Mouse (Mus musculus): ENCODE data around the gene Itgax. TPM values are rescaled to one million over a fixed set of nuclear protein-coding genes. Genes with fewer than 3 reads are reported as not detected.

Itgax gene
- total RNA-seq, 2 experiments from 2014 or later: 0.54 to 2.4 TPM

DNA sequence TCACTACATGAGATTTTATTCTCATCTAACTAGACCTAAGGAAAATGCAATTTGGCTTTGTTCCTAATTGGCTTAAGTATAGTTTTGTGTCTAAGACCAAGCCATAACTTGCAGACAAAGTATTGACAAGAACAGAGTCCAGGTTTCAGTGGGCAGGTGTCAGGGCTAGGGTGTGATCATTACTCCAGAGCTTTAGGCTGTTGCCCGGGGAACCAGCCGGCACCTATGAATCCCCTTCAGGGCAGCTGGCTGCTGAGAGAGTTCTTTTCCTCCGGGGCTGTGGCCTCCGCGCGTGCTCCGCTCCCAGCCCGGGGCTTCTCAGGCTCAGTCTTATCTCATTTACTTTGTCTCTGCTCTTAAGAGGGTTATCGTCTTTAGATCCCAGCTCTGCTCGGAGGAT, 25.6 kb downstream of the Itgax start:
- ATAC-seq (replicated peaks; ENCODE audit: poor library complexity, severe bottlenecking): no peak

DNA sequence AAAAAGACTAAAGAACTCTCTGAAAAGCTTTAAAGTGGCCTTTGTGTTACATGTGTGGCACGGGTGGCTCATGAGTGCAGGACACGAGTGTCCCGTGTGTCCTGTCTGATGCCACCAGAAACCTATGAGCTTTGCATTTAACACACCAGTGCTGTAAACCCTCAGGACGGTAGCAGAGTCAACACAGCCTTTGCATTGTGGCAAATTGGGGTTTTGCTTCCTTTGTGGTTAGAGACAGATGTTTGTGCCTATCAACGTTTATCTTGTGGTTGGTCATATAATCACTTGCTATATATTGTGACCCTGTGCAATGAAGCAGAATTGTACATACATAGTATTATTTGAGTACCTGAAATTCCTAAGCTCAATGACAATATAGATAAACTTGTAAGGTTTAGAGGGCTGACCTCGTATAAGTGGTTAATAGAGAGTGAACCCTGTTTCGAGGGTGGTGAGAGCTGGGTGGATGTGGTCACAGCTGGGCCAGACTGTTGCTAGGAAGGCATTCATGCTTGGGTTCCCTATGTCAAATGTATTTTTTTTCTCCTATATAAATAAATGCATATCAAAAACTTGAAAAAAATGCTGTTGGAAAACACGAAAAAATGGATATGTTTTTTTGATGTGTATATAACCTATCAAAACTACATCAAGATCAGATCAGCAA, 29.5 kb downstream of the Itgax start:
- ATAC-seq (replicated peaks; ENCODE audit: poor library complexity, severe bottlenecking): peak; percentile 92

DNA sequence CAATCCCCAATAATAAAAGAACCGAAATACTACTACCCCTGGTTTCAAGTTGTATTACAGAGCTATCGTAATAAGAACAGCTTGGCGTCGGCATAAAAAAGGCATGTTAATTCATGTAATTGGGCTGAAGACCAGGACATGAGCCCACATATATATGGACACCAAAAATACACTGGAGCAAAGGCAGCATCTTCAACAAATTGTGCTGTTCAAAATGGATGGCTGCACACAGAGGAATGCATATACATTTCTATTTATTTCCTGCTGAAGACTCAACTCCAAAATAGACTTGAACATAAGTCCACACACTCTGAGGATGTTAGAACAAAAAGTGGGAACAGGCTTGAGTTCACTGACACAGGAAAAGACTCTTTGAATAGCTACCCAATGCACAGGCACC, 34.7 kb downstream of the Itgax start:
- ATAC-seq (replicated peaks; ENCODE audit: poor library complexity, severe bottlenecking): no peak

- no peak for ATAC-seq (replicated peaks; ENCODE audit: poor library complexity, severe bottlenecking)
Measured at GRCm38 (mm10) chr7:128166391-128166790, 37.0 kb downstream of the Itgax start.

DNA sequence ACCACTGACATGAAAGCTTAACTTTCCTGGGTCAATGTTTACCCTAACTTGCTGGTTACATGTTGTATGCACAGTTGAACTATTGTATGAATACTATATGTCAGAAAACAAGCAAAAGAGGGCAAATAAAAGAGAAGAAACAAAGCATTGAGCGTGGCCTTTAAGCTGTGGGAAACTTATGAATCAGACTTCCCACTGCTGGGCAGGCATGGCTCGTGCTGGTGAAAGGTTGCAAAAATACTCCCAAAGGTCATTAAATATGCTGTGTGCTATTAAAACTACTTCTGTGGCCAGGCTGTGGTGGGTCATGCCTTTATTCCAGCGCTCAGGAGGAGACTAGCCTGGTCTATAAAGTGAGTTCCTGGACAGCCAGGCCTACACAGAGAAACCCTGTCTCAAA, 40.6 kb downstream of the Itgax start:
- ATAC-seq (replicated peaks; ENCODE audit: poor library complexity, severe bottlenecking): no peak

- ATAC-seq (replicated peaks; ENCODE audit: poor library complexity, severe bottlenecking): peak; percentile 40
Measured at GRCm38 (mm10) chr7:128178385-128178784, 49.0 kb downstream of the Itgax start.

GRCm38 (mm10) chr7:128180126-128180525, 50.8 kb downstream of the Itgax start:
- ATAC-seq (replicated peaks; ENCODE audit: poor library complexity, severe bottlenecking): peak; percentile 89

- no peak for ATAC-seq (replicated peaks; ENCODE audit: poor library complexity, severe bottlenecking)
Measured at GRCm38 (mm10) chr7:128180546-128180945, 51.2 kb downstream of the Itgax start.

GRCm38 (mm10) chr7:128181691-128182090, 52.3 kb downstream of the Itgax start:
- ATAC-seq (replicated peaks; ENCODE audit: poor library complexity, severe bottlenecking): no peak

Other genes starting within 250 kb of the Itgax start
- gene Prss53, start 238.6 kb upstream of the Itgax start, total RNA-seq (2014; fragmentation: Nextera tagmentation): 0.19 TPM in 1 of 2 replicates, not detected in the other
- 0.13 TPM in 1 of 2 replicates, not detected in the other for gene Prss53, start 238.6 kb upstream of the Itgax start, total RNA-seq (2017)
- gene Gm21974, start 234.1 kb upstream of the Itgax start, total RNA-seq (2014; fragmentation: Nextera tagmentation): not detected in 2 replicates
- not detected in 2 replicates for gene Gm21974, start 234.1 kb upstream of the Itgax start, total RNA-seq (2017)
- 93.1 and 126 TPM in 2 replicates for gene Vkorc1, start 233.9 kb upstream of the Itgax start, total RNA-seq (2014; fragmentation: Nextera tagmentation)
- 24.9 and 69.4 TPM in 2 replicates for gene Vkorc1, start 233.9 kb upstream of the Itgax start, total RNA-seq (2017)
- 63.3 and 78.0 TPM in 2 replicates for gene Bckdk, start 225.5 kb upstream of the Itgax start, total RNA-seq (2014; fragmentation: Nextera tagmentation)
- 38.6 and 50.5 TPM in 2 replicates for gene Bckdk, start 225.5 kb upstream of the Itgax start, total RNA-seq (2017)
- gene Kat8, start 217.0 kb upstream of the Itgax start, total RNA-seq (2014; fragmentation: Nextera tagmentation): 20.4 and 25.0 TPM in 2 replicates
- 18.1 and 21.0 TPM in 2 replicates for gene Kat8, start 217.0 kb upstream of the Itgax start, total RNA-seq (2017)
- not detected in 2 replicates for gene Prss8, start 199.4 kb upstream of the Itgax start, total RNA-seq (2014; fragmentation: Nextera tagmentation)
- gene Prss8, start 199.4 kb upstream of the Itgax start, total RNA-seq (2017): 0.52 TPM in 1 of 2 replicates, not detected in the other
- gene Prss36, start 182.8 kb upstream of the Itgax start, total RNA-seq (2014; fragmentation: Nextera tagmentation): 0.92 and 7.3 TPM in 2 replicates
- gene Prss36, start 182.8 kb upstream of the Itgax start, total RNA-seq (2017): 0.90 and 3.3 TPM in 2 replicates
- gene Fus, start 162.1 kb upstream of the Itgax start, total RNA-seq (2014; fragmentation: Nextera tagmentation): 319 and 323 TPM in 2 replicates
- 60.8 and 62.2 TPM in 2 replicates for gene Fus, start 162.1 kb upstream of the Itgax start, total RNA-seq (2017)
- 115 and 175 TPM in 2 replicates for gene Pycard, start 135.7 kb upstream of the Itgax start, total RNA-seq (2014; fragmentation: Nextera tagmentation)
- 62.6 and 101 TPM in 2 replicates for gene Pycard, start 135.7 kb upstream of the Itgax start, total RNA-seq (2017)
- gene Trim72, start 125.6 kb upstream of the Itgax start, total RNA-seq (2014; fragmentation: Nextera tagmentation): not detected in 2 replicates
- not detected in 2 replicates for gene Trim72, start 125.6 kb upstream of the Itgax start, total RNA-seq (2017)
- 12.5 and 17.5 TPM in 2 replicates for gene Itgam, start 66.9 kb upstream of the Itgax start, total RNA-seq (2014; fragmentation: Nextera tagmentation)
- gene Itgam, start 66.9 kb upstream of the Itgax start, total RNA-seq (2017): 21.6 and 23.7 TPM in 2 replicates
- gene Gm49368, start 66.9 kb upstream of the Itgax start, total RNA-seq (2014; fragmentation: Nextera tagmentation): not detected in 2 replicates
- 0.09 TPM in 1 of 2 replicates, not detected in the other for gene Gm49368, start 66.9 kb upstream of the Itgax start, total RNA-seq (2017)
- 0.47 TPM in 1 of 2 replicates, not detected in the other for gene Itgad, start 24.8 kb downstream of the Itgax start, total RNA-seq (2014; fragmentation: Nextera tagmentation)
- gene Itgad, start 24.8 kb downstream of the Itgax start, total RNA-seq (2017): 0.21 TPM in 1 of 2 replicates, not detected in the other
- gene Cox6a2, start 76.8 kb downstream of the Itgax start, total RNA-seq (2014; fragmentation: Nextera tagmentation): 7.4 TPM in 1 of 2 replicates, not detected in the other
- 0.34 and 1.1 TPM in 2 replicates for gene Cox6a2, start 76.8 kb downstream of the Itgax start, total RNA-seq (2017)
- 6.0 and 15.4 TPM in 2 replicates for gene Armc5, start 107.8 kb downstream of the Itgax start, total RNA-seq (2014; fragmentation: Nextera tagmentation)
- 9.3 and 9.6 TPM in 2 replicates for gene Armc5, start 107.8 kb downstream of the Itgax start, total RNA-seq (2017)
- 1.8 and 2.3 TPM in 2 replicates for gene 9130023H24Rik, start 108.5 kb downstream of the Itgax start, total RNA-seq (2014; fragmentation: Nextera tagmentation)
- 5.2 and 6.6 TPM in 2 replicates for gene 9130023H24Rik, start 108.5 kb downstream of the Itgax start, total RNA-seq (2017)
- 0.06 and 1.2 TPM in 2 replicates for gene Tgfb1i1, start 117.3 kb downstream of the Itgax start, total RNA-seq (2014; fragmentation: Nextera tagmentation)
- gene Tgfb1i1, start 117.3 kb downstream of the Itgax start, total RNA-seq (2017): not detected in 2 replicates
- not detected in 2 replicates for gene Slc5a2, start 136.1 kb downstream of the Itgax start, total RNA-seq (2014; fragmentation: Nextera tagmentation)
- not detected in 2 replicates for gene Slc5a2, start 136.1 kb downstream of the Itgax start, total RNA-seq (2017)
- 37.7 and 45.6 TPM in 2 replicates for gene BC017158, start 168.6 kb downstream of the Itgax start, total RNA-seq (2014; fragmentation: Nextera tagmentation)
- gene BC017158, start 168.6 kb downstream of the Itgax start, total RNA-seq (2017): 18.4 and 24.8 TPM in 2 replicates